Mouse (Mus musculus) left cerebral cortex, adult 11 months (tissue): Measurements from ENCODE around the gene Ccn6.
A peak's percentile ranks its signal among the peaks of the same experiment; 100 is the strongest.
"Not testable (repeated sequence)": the region's sequence is repeated elsewhere in the genome, so short reads cannot be mapped to it uniquely, and the experiment has no call there.

ENCODE experiments used
- DNase-seq: peaks from one replicate; pipeline ENCODE4 v3.0.0; 2022; ENCODE audit warnings: low spot score

The Ccn6 gene

DNA sequence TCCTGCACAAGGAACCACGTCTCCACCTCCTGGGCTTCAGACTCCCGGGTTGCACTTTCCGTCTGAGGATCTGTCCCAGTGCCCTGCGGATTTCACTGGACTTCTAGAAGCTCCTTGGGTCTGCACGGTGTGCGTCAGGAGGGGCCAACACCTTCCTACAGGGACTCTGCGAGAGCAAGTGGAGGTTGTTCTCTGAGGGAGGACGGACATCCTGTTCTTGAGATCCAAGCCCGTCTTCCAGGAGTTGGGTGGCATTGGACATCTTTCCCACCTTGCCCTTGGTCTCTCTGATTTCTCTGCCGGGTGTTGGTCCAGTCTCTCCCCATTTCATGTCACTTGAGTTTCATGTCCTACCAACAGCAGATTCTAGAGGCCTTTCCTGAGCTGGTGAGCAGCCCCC, at the start of gene Ccn6:
Gene Ccn6, minus strand, starts transcription at position 101 of the 400 bp plus-strand sequence.
- DNase-seq, result no peak

DNA sequence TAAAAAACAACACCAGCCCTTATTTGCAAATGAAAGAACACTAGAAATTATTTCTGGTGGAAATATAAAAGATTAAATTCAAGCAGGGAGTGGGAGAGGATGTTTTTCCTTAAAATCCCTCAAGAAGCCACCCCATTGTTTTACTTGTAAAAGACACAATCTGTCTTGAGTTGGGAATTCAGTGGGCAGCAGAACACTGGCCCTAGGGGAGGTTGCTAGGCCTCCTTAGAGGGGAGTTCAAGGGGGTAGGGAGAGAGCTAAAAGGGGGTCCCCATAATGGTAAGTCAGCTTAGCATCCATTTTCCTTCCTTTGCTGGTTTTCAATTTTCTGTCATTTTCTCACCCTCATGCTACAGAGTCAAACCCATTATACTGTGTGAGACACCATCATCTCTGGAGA, 46.4 kb upstream of the Ccn6 start:
- no peak for DNase-seq

DNA sequence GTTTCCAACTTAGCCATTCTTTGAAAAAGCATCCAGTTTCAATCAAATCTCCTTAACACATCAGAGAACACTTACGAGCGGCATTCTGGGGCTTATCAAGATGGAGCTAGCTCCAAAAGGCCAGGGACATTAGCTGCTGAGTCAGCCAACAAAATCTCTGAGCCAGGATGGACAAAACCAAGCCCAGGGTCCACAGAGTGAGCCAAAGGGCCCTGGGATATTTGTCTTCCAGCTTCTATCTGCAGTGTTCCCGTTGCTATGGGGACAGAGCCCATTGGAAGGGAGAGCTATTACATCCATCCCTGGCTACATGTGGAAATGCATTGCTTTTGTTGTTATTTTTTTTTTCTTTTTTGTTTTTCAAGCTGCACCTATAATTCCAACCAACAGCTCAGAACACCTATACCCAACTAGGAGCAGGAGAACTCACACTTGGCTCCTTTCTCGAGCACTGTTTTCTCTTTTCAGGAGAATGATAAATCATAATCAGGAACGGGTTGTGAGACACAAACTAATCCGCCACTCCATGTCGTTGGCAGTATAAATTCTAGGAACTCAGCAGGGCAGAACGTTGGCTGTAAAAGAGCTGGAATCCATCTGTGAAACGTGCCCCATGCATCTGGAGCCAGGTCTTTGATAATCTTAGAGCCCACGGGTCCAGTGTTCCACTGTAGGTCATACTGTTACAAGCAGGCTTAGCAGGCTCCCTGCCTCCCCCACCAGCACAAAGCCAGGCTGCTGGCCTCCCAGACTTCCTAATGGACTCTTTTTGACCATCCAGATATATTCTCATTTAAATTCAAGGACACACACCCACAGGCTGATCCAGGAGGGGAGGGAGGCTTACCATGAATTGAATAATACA, 45.8 kb upstream of the Ccn6 start:
- DNase-seq, result no peak

- DNase-seq, result no peak
These were observed 45.1 kb upstream of the Ccn6 start for GRCm38 (mm10) chr10:39208712-39209111.

DNA sequence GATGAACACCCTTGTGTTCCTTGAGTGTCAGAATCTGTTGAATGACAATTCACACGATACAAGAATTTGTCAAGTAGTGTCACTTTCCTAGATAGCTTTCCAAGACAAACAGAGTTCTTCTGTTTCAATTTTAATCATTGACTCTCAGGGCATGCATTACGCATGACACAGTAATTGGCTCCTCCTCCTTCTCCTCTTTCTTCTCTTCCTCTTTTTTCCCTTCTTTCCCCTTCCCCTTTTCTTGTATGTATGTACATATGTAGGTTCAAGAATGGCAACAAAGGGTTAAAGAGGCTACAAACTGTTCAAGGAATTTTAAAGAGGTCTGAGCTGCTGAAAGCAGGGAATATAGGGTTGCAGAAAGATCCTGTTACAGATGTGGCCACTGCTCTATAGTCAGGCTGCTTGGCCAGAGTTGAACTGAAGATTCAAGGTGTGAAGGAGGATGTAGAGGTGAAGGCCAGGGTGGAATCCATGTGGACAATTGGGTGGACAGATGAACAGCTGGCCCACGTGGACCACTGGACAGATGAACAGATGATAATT, 43.8 kb upstream of the Ccn6 start:
- no peak for DNase-seq

DNA sequence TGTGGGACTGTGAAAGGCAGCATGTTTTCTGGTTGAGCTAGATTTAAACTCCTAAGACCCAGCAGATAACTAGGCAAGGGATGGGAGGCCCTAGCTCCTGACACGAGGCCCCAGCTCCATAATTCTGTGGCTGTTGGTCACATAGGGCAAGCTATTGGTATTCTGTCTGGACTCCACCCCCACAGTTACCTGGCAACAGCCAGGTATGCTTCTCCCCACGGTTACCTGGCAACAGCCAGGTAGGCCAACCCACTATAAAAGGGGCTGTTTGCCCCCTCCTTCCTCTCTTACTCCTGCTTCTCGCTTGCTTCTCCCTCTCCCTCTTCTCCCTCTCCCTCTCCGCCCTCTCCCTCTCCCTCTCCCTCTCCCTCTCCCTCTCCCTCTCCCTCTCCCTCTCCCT, 38.9 kb upstream of the Ccn6 start:
- DNase-seq, result no peak

GRCm38 (mm10) chr10:39198216-39198615, 34.6 kb upstream of the Ccn6 start:
- DNase-seq, result not testable (repeated sequence)

DNA sequence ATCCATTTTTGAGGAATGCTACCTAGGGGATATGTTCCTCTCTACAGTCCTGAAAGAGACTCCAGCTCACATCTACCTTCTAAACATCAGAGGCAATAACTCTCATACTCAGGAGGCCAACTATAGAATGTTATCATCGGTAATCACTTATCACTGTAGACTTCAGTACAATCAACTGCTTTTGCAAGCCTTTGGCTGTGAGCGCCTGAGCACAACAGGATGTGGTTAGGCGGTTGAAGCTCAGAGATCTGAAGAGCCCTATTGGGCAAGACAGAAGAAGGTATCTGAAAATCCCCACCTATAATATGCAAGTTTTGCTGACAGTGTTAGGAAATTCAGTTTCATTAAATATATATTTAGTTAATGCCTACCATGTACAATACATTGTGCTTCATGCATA, 29.1 kb upstream of the Ccn6 start:
- no peak for DNase-seq

GRCm38 (mm10) chr10:39185545-39185906, 21.9 kb upstream of the Ccn6 start:
- no peak for DNase-seq

DNA sequence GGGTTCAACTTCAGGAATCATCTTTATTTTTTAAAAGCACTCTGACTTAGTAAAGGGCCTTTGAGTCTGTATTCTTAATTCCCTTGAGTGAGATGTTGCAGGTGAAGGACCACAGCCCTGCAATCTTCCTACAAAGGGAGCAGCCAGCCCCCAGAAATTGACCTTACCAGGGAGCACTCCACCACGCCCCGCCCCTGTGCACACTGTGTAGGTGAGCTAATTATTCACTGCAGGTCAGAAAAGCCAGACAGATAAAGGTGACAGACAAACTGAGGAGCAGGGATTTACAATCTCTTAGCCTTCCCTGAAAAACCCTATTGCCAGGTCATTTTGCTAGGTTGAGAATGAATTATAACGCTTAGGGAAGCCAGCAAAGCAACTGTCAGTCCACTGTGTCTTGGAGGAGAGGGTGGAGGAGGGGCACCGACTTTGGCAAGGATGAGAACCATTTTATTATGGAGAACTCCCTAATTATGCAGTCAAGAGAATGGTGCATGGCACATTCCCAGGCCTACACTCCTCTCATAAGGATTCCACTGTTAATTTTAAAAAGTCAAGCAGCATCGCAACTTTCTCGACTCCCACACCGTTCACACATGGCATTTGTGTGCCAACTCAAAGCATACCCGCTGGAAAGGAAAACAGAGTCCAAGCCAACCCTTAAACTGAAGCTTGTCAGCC, 21.4 kb upstream of the Ccn6 start:
- no peak for DNase-seq

DNA sequence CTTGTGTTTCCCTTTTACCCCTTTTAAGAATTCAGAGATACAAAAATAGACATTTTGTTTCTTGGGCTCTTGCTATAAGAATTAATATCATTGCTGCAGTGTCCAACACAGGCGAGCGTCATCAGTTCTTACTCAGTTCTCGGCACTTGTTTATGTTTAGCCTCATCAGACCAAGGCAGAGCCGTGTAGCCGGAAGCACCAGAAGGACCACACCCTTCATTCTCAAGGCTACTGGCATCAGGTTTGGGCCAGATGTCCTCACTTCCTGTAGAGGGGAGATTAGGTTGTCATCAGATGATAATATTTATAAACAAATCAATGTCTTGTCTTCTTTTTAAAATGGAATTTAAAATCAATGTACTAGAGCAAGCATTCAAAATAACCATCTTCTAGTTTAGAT, 13.4 kb upstream of the Ccn6 start:
- no peak for DNase-seq

DNA sequence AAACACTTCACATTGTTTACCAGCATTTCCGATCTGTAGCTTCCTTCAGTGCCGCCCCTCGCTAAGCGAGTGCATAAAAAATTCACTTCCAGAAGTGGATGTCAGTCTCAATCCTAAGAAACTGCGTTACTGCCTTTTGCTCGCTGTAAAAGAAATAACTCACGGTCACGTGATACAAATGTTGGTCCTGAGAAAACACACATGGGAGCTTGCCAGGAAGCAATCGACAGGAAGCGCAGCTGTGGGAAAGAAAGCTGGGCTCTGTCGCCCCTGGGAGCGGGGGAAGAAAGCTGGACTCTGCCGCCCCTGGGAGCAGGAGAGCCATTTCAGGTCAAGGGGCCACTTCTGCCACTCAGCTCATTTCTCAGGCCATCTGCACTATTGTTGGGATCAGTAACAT, 9.5 kb upstream of the Ccn6 start:
- no peak for DNase-seq

GRCm38 (mm10) chr10:39172540-39172931, 8.9 kb upstream of the Ccn6 start:
- DNase-seq, result no peak

- peak; percentile 92 for DNase-seq
These were observed 8.3 kb upstream of the Ccn6 start for GRCm38 (mm10) chr10:39171603-39172539.

DNA sequence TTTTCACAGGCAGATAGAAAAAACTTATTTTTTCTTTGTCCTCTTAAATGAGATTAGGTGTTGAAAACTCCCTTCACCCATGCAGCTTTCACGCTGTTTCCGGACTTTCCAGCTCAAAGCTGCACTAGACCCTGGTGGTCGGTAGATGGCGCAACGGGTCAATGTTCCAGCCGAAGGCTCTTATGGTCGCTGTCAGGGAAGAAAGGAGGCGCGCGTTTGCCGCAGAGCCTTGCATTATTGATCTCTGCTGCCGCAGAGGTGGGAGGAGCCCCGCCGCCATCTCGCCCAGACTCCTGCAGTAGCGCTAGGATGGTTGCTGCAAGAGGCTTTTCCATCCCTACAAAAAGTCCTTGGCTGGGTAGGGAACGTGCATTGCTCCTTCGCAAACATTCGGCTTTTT, 7.5 kb upstream of the Ccn6 start:
- peak; percentile 89 for DNase-seq

- DNase-seq, result no peak
These were observed 7.1 kb upstream of the Ccn6 start for GRCm38 (mm10) chr10:39170706-39171105.

DNA sequence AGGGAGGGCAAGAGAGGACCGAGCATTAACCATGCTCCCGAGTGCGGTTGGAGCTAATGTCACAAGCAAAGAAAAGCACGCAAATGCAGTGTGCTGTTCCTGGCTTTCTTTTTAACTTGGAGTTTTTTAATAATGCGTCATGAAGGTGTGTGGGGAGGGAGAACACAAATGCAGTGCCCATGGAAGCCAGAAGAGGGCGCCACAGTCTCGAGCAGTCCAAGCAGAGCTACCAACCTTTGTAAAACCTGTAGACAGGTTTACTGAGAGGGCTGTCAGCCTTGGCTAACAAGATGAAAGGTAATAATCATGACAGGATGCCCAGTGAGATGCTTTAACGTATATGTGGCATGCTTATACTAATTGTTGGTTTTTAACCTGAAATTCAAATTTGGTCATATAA, 6.6 kb upstream of the Ccn6 start:
- DNase-seq, result peak; percentile 67

- no peak for DNase-seq
These were observed 6.0 kb upstream of the Ccn6 start for GRCm38 (mm10) chr10:39169642-39170041.

GRCm38 (mm10) chr10:39167611-39168010, 4.0 kb upstream of the Ccn6 start:
- DNase-seq, result no peak

DNA sequence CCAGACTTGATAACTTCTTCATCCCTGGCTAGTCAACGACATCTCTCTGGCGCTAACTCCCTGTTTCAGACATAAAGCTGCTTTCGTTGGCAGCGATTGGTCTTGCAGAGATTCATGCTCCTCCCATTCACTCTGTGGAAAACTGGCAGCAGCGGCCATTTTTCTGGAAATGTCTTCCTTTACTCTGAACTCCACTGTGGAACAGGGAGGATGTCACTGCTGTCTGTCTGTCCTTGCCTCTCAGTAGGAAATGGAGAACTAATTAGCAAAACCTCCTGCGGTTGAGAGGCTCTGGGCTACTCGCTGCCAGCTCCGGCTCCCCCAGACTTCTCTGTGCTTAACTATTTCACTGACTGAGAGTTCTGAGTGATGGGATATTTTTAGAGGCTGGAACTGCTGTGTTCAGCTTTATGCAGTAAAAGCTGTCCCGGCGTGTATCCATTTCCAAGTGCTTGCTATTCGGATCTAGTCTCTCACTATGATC, 2.1 kb upstream of the Ccn6 start:
- peak; percentile 36 for DNase-seq

DNA sequence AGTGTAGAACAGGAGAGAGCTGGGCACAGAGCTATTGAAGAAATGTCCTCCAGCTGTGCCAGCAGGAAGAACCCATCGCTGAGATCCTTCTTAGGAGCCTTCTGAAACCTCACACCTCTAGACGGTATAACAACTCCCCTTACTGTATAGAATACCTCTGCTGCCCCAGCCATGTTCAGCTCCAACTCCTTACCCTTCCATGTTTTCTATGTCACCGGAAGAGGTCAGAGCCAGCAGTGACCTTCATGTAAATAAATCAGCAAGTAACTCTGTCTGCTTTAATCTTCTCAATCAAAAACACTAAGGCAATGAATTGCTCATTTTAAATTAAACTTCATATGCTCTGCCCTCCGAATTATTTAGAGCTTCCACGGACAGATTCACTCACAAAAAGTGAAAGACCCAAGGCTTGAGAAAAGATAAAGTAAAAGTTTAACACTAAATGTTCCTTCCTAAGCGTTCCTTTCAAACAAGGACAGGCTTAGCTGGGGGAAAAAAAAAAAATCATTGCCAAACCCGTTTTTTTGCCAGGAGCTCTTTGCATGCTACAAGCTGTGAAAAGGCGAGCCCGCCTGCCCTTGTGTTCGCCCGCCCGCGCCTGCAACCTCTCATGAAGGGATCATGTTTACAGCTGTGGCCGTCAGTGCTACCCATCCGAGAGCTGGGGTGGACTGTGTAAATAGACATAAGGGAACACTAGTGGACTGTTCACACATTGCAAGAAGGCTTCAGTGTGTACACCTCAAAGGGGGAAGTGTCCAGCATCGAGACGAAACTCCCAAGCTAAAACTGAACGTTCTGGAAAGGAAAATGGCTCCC, 719 bp downstream of the Ccn6 start:
- DNase-seq, result no peak
